Comparison of ENCODE assay signal across 16 mouse cellular contexts in the genomic region with DNA sequence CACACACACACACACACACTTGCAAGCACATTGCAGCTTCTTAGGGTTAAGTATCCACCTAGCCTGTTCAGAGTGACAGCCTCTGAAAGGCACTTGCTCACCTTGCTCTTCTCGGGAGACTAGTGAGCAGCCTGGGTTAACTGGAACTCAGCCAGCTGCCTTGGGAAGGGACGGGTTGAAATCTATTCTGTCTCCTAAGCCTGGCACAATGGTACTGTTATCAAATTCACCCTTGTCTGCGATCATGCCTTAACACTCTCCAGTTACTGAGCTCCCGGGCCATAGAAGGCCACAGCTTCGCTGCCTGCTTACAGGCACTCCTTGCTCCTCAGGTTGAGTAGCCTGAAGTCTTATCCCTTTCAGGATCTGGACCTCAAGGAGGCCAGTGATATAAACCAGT. TPM values are rescaled to one million over a fixed set of nuclear protein-coding genes. Genes with fewer than 3 reads are reported as not detected.
DNase-seq lines count a peak whose midpoint lies in the region; ATAC-seq lines count a peak whose summit lies in the region.
"Had no signal": no experiment of that assay in that cellular context is flagged by ENCODE, and none has a peak within 500 bp of the region (broad histone marks: within the 10 kb centered on the region; RNA-seq: fewer than 3 reads in every experiment).

No protein-coding gene starts in this region.

- no peak overlapping the region for H3K9ac ChIP-seq in embryonic facial prominence, embryonic 14.5 days (ENCODE audit: low read depth, low read length)
- H3K9ac ChIP-seq in kidney, embryonic 14.5 days (ENCODE audit: low read depth, low read length) = no peak overlapping the region
- H3K9ac ChIP-seq in heart, embryonic 16.5 days (ENCODE audit: low read length) = no peak overlapping the region
- H3K9ac ChIP-seq: lung, embryonic 14.5 days had no signal

- H3K4me3 ChIP-seq in embryonic facial prominence, embryonic 14.5 days (ENCODE audit: low read depth, low read length) = no peak overlapping the region
- H3K4me3 ChIP-seq in embryonic facial prominence, embryonic 10.5 days = no peak overlapping the region
- H3K4me3 ChIP-seq in kidney, embryonic 14.5 days (ENCODE audit: low read length) = no peak overlapping the region
- H3K4me3 ChIP-seq in heart, embryonic 16.5 days (ENCODE audit: low read length) = no peak overlapping the region
- H3K4me3 ChIP-seq: left cerebral cortex, adult 2 months had no signal

- H3K4me1 ChIP-seq in embryonic facial prominence, embryonic 14.5 days (ENCODE audit: control insufficient read depth, insufficient read depth, low read length) = peaks cover 16% of the 10 kb centered on the region; the same call in 1 of the 2 replicates
- peaks cover 27% of the 10 kb centered on the region for H3K4me1 ChIP-seq in embryonic facial prominence, embryonic 10.5 days
- H3K4me1 ChIP-seq in kidney, embryonic 14.5 days (ENCODE audit: control insufficient read depth, insufficient read depth, low read length) = peaks cover 14% of the 10 kb centered on the region; the same call in 1 of the 2 replicates
- H3K4me1 ChIP-seq in heart, embryonic 16.5 days (ENCODE audit: control insufficient read depth, insufficient read depth, low read length) = peaks cover 32% of the 10 kb centered on the region

- WGBS in embryonic facial prominence, embryonic 14.5 days = 75% methylated on average over 5 of the region's 5 CpGs
- WGBS in embryonic facial prominence, embryonic 10.5 days = 87% methylated on average over 5 of the region's 5 CpGs
- 82% methylated on average over 5 of the region's 5 CpGs for WGBS in kidney, embryonic 14.5 days
- 23% methylated on average over 5 of the region's 5 CpGs for WGBS in heart, embryonic 16.5 days

- peak; percentile 63 for DNase-seq in embryonic facial prominence, embryonic 14.5 days (ENCODE audit: low spot score)
- DNase-seq in embryonic facial prominence, embryonic 10.5 days (ENCODE audit: low spot score) = no peak
- peak; percentile 15 for DNase-seq in kidney, adult 18-20 months
- DNase-seq in embryo, embryonic 9.5 days (ENCODE audit: extremely low spot score) = no peak
- DNase-seq: gastrocnemius, postnatal 36 days; kidney, adult 8-10 months; lung, embryonic 14.5 days; thymus, postnatal 25 days had no signal

- H3K27ac ChIP-seq in embryonic facial prominence, embryonic 14.5 days (replicated peaks; ENCODE audit: low read depth, low read length) = no peak overlapping the region
- no peak overlapping the region for H3K27ac ChIP-seq in embryonic facial prominence, embryonic 10.5 days (replicated peaks)
- H3K27ac ChIP-seq in kidney, embryonic 14.5 days (ENCODE audit: low read depth, low read length) = no peak overlapping the region
- peak overlapping the region; percentile 47 for H3K27ac ChIP-seq in heart, embryonic 16.5 days (ENCODE audit: low read length)
- H3K27ac ChIP-seq: left cerebral cortex, adult 2 months had no signal

- H3K36me3 ChIP-seq in embryonic facial prominence, embryonic 14.5 days (ENCODE audit: control insufficient read depth, insufficient read depth, low read length) = peaks cover 26% of the 10 kb centered on the region
- H3K36me3 ChIP-seq in embryonic facial prominence, embryonic 10.5 days (replicated peaks) = peaks cover 39% of the 10 kb centered on the region
- peaks cover 22% of the 10 kb centered on the region for H3K36me3 ChIP-seq in kidney, embryonic 14.5 days (ENCODE audit: control insufficient read depth, insufficient read depth, low read length)
- H3K36me3 ChIP-seq in heart, embryonic 16.5 days (ENCODE audit: control insufficient read depth, insufficient read depth) = peaks cover 17% of the 10 kb centered on the region

- ATAC-seq in embryonic facial prominence, embryonic 14.5 days (ENCODE audit: low read depth) = peak; percentile 75; the same call in 1 of the 2 replicates
- ATAC-seq in kidney, embryonic 14.5 days (ENCODE audit: low FRiP score, low TSS enrichment) = no peak
- ATAC-seq in heart, embryonic 16.5 days (replicated peaks; ENCODE audit: extremely low read depth, insufficient read depth, low FRiP score) = peak; percentile 58; the same call in 1 of the 2 replicates
- ATAC-seq in megakaryocyte-erythroid progenitor cell, adult 5-6 weeks (replicated peaks; ENCODE audit: low FRiP score, low TSS enrichment, poor library complexity, severe bottlenecking) = peak; percentile 64
- ATAC-seq: CD4-positive, CD25-positive, alpha-beta regulatory T cell, adult 4 months; hindbrain, embryonic 16.5 days had no signal

- no peaks in the 10 kb centered on the region for H3K9me3 ChIP-seq in embryonic facial prominence, embryonic 14.5 days (ENCODE audit: control insufficient read depth, low read length)
- no peaks in the 10 kb centered on the region for H3K9me3 ChIP-seq in embryonic facial prominence, embryonic 10.5 days
- H3K9me3 ChIP-seq in kidney, embryonic 14.5 days (ENCODE audit: control insufficient read depth, low read length) = no peaks in the 10 kb centered on the region
- no peaks in the 10 kb centered on the region for H3K9me3 ChIP-seq in heart, embryonic 16.5 days (replicated peaks; ENCODE audit: control insufficient read depth, low read length)

- H3K4me2 ChIP-seq in embryonic facial prominence, embryonic 14.5 days (ENCODE audit: low read depth, low read length) = no peak overlapping the region
- no peak overlapping the region for H3K4me2 ChIP-seq in kidney, embryonic 14.5 days (replicated peaks; ENCODE audit: low read depth, low read length)
- H3K4me2 ChIP-seq in heart, embryonic 16.5 days (ENCODE audit: low read depth, low read length) = 0 out of 2 replicates have a peak overlapping the region, but pooled peaks have one; percentile 6
- H3K4me2 ChIP-seq: lung, embryonic 14.5 days had no signal

- H3K27me3 ChIP-seq in embryonic facial prominence, embryonic 14.5 days (replicated peaks; ENCODE audit: control insufficient read depth, insufficient read depth, low read length) = no peaks in the 10 kb centered on the region
- H3K27me3 ChIP-seq in embryonic facial prominence, embryonic 10.5 days (replicated peaks; ENCODE audit: low read depth, poor library complexity, severe bottlenecking) = no peaks in the 10 kb centered on the region
- H3K27me3 ChIP-seq in kidney, embryonic 14.5 days (ENCODE audit: control insufficient read depth, insufficient read depth, low read length) = no peaks in the 10 kb centered on the region
- no peaks in the 10 kb centered on the region for H3K27me3 ChIP-seq in heart, embryonic 16.5 days (ENCODE audit: control insufficient read depth, insufficient read depth, low read length)

RNA-seq across cellular contexts. Expression of gene Mapk6, which starts 9.2 kb away (rescaled TPM):
- polyA plus RNA-seq in embryonic facial prominence, embryonic 14.5 days (2014; fragmentation: Nextera tagmentation; extraction: Ambion mirVana) = 60.4 and 71.6 TPM in 2 replicates
- polyA plus RNA-seq in embryonic facial prominence, embryonic 10.5 days (2016; fragmentation: Nextera tagmentation; extraction: Ambion mirVana) = 149 and 151 TPM in 2 replicates
- 54.8 and 77.6 TPM in 2 replicates for polyA plus RNA-seq in kidney, embryonic 14.5 days (2014; fragmentation: Nextera tagmentation; extraction: Ambion mirVana)
- 35.8 and 41.6 TPM in 2 replicates for polyA plus RNA-seq in heart, embryonic 16.5 days (2015; fragmentation: Nextera tagmentation; extraction: Ambion mirVana)
- total RNA-seq in megakaryocyte-erythroid progenitor cell, adult 5-6 weeks (2014; fragmentation: Nextera tagmentation) = 28.6 and 30.0 TPM in 2 replicates
- total RNA-seq in megakaryocyte-erythroid progenitor cell, adult 5-6 weeks (2017) = 37.8 and 38.0 TPM in 2 replicates

RNA-seq across cellular contexts. Expression of gene Leo1, which starts 40.7 kb away (rescaled TPM):
- 34.9 and 35.7 TPM in 2 replicates for polyA plus RNA-seq in embryonic facial prominence, embryonic 14.5 days (2014; fragmentation: Nextera tagmentation; extraction: Ambion mirVana)
- 53.9 and 57.7 TPM in 2 replicates for polyA plus RNA-seq in embryonic facial prominence, embryonic 10.5 days (2016; fragmentation: Nextera tagmentation; extraction: Ambion mirVana)
- polyA plus RNA-seq in kidney, embryonic 14.5 days (2014; fragmentation: Nextera tagmentation; extraction: Ambion mirVana) = 36.9 and 45.8 TPM in 2 replicates
- polyA plus RNA-seq in heart, embryonic 16.5 days (2015; fragmentation: Nextera tagmentation; extraction: Ambion mirVana) = 28.1 and 32.0 TPM in 2 replicates
- total RNA-seq in megakaryocyte-erythroid progenitor cell, adult 5-6 weeks (2014; fragmentation: Nextera tagmentation) = 36.6 and 37.5 TPM in 2 replicates
- total RNA-seq in megakaryocyte-erythroid progenitor cell, adult 5-6 weeks (2017) = 76.8 and 84.1 TPM in 2 replicates

RNA-seq across cellular contexts. Expression of gene Bcl2l10, which starts 53.1 kb away (rescaled TPM):
- polyA plus RNA-seq in embryonic facial prominence, embryonic 14.5 days (2014; fragmentation: Nextera tagmentation; extraction: Ambion mirVana) = not detected in 2 replicates
- polyA plus RNA-seq in embryonic facial prominence, embryonic 10.5 days (2016; fragmentation: Nextera tagmentation; extraction: Ambion mirVana) = not detected in 2 replicates
- not detected in 2 replicates for polyA plus RNA-seq in kidney, embryonic 14.5 days (2014; fragmentation: Nextera tagmentation; extraction: Ambion mirVana)
- polyA plus RNA-seq in heart, embryonic 16.5 days (2015; fragmentation: Nextera tagmentation; extraction: Ambion mirVana) = not detected in 2 replicates
- total RNA-seq in megakaryocyte-erythroid progenitor cell, adult 5-6 weeks (2014; fragmentation: Nextera tagmentation) = not detected in 2 replicates
- not detected in 2 replicates for total RNA-seq in megakaryocyte-erythroid progenitor cell, adult 5-6 weeks (2017)
- total RNA-seq: gastrocnemius, postnatal 36 days; layer of hippocampus, adult 18-20 months; left cerebral cortex, adult 2 months had no signal
- polyA plus RNA-seq: hindbrain, embryonic 16.5 days; limb, embryonic 14.5 days; lung, embryonic 14.5 days had no signal

Comparison
In these comparisons a context has a peak if more than half of its experiments do, and no peak if none do; other contexts are left out.
1. DNase-seq: peak in embryonic facial prominence, embryonic 14.5 days (single experiment) and kidney, adult 18-20 months (single experiment); none in embryonic facial prominence, embryonic 10.5 days (single experiment) and embryo, embryonic 9.5 days (single experiment).